Mouse (Mus musculus): ENCODE data around the gene Oprm1.
"Not testable (repeated sequence)": the region's sequence is repeated elsewhere in the genome, so short reads cannot be mapped to it uniquely, and the experiment has no call there.

Gene Oprm1

DNA sequence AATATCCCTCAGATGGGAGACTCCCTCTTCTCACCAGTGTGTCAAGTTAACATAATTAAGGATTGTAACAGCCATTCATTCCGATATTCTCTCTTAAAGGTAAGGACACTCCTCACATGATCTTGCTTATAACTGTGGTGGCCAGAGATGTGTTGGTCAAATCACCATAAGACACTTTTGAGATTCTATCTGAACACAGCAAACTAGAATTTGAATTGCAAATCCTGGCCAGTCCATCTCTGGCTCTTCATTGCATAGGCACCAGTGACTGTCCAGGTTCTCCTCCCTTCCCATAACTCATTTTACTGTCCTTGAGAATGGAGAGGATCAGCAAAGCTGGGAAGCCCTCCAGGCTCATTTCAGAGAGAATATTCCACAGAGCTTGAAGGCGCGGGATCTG is at the start of gene Oprm1:
Oprm1 (plus strand) TSS at position 301 of the 400 bp plus-strand sequence.
- no peak for DNase-seq

DNA sequence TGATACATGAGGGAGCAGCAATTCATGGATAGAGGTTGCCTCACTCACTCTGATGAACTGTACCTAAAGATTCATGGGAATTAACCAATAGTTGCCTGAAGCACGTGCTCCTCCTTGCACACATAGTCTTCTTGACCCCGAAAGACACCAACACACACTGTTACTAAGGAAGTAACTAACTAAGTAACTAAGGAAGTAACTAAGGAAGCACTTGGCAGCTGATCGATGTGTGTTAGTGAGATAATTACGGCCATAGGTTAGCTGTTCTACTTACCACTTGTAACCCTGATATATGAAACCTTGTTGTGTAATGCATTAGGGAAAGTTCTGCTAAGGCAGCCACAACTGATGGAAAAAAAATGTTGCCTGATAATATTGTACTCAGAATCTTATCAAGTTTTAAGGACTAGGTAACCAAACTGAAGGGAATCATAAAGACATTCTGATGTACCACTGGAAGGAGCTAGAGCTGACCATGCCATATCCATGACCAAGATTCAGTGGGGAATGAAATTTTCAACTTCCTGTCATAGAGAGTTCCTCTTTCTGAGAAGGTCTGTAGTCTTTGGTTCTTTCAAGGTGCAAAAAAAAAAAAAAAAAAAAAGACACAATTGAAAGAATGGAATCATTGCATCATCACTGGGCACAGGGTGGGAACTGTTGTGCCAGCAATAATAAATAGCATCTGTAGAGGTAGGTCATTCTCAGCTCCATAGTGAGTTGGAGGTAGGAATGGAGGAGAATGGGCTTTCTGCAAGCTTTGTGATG is 40.9 kb upstream of the Oprm1 start:
- DNase-seq = peak; percentile 38

DNA sequence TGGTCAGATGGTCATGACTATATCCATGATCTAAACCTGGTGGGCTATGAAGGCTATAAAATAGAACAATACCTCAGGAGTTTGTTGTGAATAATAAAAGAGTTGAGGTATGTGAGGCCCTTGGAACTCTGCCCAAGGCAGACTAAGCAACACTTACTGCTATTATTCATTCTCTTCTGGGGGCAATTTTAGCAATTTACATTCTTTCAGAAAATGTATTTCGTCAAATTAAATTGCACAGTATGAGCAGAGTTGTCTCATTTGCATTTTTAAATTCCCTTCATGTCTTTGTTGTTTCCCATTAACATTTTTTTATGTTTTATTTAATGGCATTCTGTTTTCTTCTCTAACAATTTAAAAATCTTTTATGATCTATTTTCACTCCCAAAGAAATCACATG is 34.5 kb upstream of the Oprm1 start:
- no peak for DNase-seq

- DNase-seq = no peak
Measured at GRCm38 (mm10) chr10:6728469-6728868, 29.8 kb upstream of the Oprm1 start.

GRCm38 (mm10) chr10:6753375-6753774 is 4.9 kb upstream of the Oprm1 start:
- peak; percentile 3 for DNase-seq

DNA sequence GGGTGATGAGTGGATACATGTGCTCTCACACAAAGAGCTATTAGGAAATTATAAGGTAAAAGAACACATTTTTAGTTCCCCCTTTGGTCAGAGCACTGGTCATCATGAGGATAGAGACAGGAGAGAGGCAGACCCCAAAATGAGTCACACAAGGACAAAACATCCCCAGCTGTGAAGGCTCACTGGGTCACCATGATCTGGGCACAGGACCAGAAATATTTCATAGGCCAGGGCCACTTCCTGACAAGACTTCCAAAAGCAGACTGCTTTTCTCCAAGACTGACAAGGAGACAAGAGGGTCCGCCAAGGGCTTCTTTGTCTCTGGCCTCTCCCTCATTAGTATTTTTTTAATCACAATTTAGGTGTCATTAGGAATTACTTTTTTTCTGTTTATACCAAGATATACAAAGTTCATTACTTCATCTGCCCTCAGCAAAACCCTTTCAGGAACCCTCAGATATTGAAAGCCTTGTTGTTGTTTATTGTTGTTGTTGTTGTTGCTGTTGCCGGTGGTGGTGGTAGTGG is 3.0 kb downstream of the Oprm1 start, which contains the start of gene Gm10945:
Gm10945 (minus strand) TSS at position 475 of the 525 bp plus-strand sequence.
- DNase-seq = peak; percentile 30

DNA sequence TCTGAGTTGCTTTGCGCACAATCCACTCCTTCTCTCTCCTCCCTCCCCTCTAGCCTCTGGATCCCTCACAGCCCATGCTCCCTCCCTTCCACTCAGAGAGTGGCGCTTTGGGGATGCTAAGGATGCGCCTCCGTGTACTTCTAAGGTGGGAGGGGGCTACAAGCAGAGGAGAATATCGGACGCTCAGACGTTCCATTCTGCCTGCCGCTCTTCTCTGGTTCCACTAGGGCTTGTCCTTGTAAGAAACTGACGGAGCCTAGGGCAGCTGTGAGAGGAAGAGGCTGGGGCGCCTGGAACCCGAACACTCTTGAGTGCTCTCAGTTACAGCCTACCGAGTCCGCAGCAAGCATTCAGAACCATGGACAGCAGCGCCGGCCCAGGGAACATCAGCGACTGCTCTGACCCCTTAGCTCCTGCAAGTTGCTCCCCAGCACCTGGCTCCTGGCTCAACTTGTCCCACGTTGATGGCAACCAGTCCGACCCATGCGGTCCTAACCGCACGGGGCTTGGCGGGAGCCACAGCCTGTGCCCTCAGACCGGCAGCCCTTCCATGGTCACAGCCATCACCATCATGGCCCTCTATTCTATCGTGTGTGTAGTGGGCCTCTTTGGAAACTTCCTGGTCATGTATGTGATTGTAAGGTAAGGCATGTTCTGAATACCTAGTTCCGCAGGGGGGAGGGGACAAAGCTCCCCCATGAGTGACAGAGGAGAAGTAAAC is 30.4 kb downstream of the Oprm1 start:
- no peak for DNase-seq

DNA sequence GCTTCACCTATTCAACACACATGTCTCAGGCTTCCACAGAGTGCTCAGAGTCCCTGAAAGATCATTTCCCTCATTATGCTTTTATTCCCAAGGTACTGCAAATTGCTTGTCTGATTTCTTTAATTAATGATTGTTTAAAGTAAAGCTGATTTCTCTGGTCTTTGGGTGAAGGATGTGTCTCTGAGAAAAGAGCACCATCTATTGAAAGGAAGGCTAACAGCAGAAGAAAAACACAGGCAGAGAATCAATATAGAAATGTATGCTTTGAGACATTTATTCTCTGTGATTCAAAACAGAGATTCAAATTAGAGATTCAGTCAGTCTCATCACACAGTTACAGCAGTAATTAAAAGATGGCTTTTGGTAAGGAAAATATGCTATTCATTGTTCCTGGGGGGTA is 31.9 kb downstream of the Oprm1 start:
- no peak for DNase-seq

- no peak for DNase-seq
Measured at GRCm38 (mm10) chr10:6820626-6821025, 62.3 kb downstream of the Oprm1 start.

- DNase-seq = no peak
Measured at GRCm38 (mm10) chr10:6842225-6842624, 83.9 kb downstream of the Oprm1 start.

DNA sequence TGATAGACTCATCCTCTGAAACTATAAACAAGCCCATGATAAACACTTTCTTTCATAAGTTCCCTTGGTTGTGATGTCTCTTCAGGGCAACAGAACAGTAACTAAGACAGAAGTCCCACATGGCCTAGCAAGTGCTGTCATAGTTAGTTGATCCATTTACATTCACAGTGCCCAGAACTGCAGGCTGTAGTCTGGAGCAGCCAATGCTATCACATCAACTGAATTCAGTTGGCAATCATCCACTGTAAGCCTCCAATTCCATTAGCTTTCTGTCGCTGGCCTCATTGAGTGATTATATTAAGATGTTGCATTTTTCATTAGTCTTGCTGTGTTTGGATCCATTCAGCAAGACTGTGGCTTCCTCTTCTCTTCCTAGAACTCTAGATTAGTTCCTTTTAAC is 88.0 kb downstream of the Oprm1 start:
- no peak for DNase-seq

- no peak for DNase-seq
Measured at GRCm38 (mm10) chr10:6848162-6848754, 90.0 kb downstream of the Oprm1 start.

- no peak for DNase-seq
Measured at GRCm38 (mm10) chr10:6848834-6849233, 90.5 kb downstream of the Oprm1 start.

- no peak for DNase-seq
Measured at GRCm38 (mm10) chr10:6855812-6856211, 97.5 kb downstream of the Oprm1 start.

- no peak for DNase-seq
Measured at GRCm38 (mm10) chr10:6871418-6872072, 113.2 kb downstream of the Oprm1 start.

GRCm38 (mm10) chr10:6873917-6874316 is 115.6 kb downstream of the Oprm1 start:
- no peak for DNase-seq

DNA sequence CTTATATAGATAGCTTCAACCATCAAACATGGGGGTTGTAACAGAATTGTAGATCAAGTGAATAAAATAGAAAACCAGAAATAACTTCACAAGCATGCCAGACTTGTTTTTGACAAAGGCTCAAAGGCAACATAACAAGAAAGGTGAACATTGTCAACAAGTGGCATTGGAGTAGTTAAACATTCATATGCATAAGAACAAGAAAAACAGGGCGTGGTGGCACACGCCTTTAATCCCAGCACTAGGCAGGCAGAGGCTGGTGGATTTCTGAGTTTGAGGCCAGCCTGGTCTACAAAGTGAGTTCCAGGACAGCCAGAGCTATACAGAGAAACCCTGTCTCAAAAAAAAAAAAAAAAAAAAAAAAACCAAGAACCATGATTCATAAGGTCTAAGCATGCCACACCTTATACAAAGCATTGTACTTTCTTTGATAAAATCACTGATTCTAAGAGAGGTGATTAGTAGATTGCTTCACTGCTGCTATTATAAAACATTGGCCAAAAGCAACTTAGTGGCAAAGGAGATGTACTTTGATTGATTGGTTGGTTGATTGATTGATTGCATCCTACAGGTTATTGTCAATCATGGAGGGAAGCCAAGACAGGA is 120.1 kb downstream of the Oprm1 start:
- DNase-seq = no peak

GRCm38 (mm10) chr10:6882041-6882440 is 123.7 kb downstream of the Oprm1 start:
- not testable (repeated sequence) for DNase-seq

DNA sequence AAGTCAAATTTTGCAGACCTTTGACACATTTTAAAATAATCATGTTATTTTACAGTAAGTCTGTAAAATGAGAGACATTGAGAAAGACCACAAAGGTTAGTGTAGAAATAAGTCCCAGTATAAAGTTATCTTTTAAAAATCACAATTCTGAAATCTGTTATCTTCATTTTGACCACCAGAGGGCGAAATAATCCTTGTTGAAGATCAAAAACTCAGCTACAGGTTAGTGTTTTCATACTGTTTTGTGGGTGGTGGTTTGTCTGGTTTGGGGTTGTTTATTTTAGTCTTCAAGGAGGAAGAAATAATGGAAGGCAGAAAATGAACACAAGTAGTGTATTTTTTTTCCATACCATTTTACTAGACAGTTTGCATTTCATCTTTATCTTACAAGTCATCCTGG is 127.2 kb downstream of the Oprm1 start:
- peak; percentile 45 for DNase-seq

DNA sequence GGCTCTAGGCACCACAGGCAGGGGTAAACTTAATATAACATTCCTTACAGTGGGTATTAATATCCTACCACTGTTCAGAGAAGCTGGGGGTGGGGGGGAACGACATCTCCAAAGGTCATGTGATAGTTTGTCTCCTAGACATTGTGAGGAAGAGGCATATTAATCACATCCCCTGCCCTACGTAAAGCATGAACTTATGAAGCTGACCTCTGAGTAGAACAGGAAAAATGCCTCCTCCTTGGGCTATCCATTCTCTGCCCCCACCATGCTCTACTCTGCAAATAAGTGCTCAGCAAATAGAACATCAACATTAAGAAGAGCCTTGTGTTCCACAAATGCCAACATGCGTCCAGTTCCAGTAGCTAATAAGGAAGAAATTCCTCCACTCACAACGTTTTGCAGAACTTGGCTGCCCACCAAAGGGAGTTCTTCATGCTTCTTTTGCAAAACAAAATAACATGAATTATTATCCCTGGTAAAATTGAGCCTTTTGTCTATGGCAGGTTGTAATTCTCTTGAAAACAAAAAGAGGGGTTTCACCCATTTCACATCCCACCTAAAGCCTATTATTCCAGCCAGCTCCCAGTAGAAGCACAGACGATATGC is 131.4 kb downstream of the Oprm1 start:
- DNase-seq = peak; percentile 7

GRCm38 (mm10) chr10:6890348-6891009 is 132.2 kb downstream of the Oprm1 start:
- no peak for DNase-seq

- DNase-seq = no peak
Measured at GRCm38 (mm10) chr10:6895796-6896195, 137.5 kb downstream of the Oprm1 start.

All from lung, postnatal 36 days (tissue).